Mouse (Mus musculus): ENCODE data around the gene Rela. TPM values are rescaled to one million over a fixed set of nuclear protein-coding genes. Genes with fewer than 3 reads are reported as not detected.

Rela gene
- 27.0 and 30.9 TPM in 2 replicates for polyA plus RNA-seq (2015; fragmentation: Nextera tagmentation; extraction: Ambion mirVana)

GRCm38 (mm10) chr19:5637069-5638047 lies at the start of gene Rela:
Gene Rela, plus strand, starts transcription at chr19:5637483.

GRCm38 (mm10) chr19:5601752-5602541 lies 35.3 kb upstream of the Rela start, which contains the start of gene Rnaseh2c:
Gene Rnaseh2c, plus strand, starts transcription at chr19:5601873.

GRCm38 (mm10) chr19:5609547-5610404 lies 27.5 kb upstream of the Rela start, which contains the start of gene Kat5:
Gene Kat5, minus strand, starts transcription at chr19:5610237.

GRCm38 (mm10) chr19:5662981-5663913 lies 26.0 kb downstream of the Rela start, which contains the start of gene Sipa1:
Gene Sipa1, minus strand, starts transcription at chr19:5663707.

GRCm38 (mm10) chr19:5688200-5689087 lies 51.2 kb downstream of the Rela start, which contains the start of the genes Map3k11 and Pcnx3:
Gene Map3k11, plus strand, starts transcription at chr19:5688742.
Gene Pcnx3, minus strand, starts transcription at chr19:5688908.

Small RNAs within 50 kb of the gene (microRNA-seq; reads per million reads assigned to microRNA genes)
- gene Mir6987: not detected

Other genes with a start within 250 kb of the Rela start
- 51.9 and 57.3 TPM in 2 replicates for gene Sart1, start 248.8 kb upstream of the Rela start, polyA plus RNA-seq (2015; fragmentation: Nextera tagmentation; extraction: Ambion mirVana)
- not detected in 2 replicates for gene Tsga10ip, start 235.0 kb upstream of the Rela start, polyA plus RNA-seq (2015; fragmentation: Nextera tagmentation; extraction: Ambion mirVana)
- gene Drap1, start 212.5 kb upstream of the Rela start, polyA plus RNA-seq (2015; fragmentation: Nextera tagmentation; extraction: Ambion mirVana): 343 and 347 TPM in 2 replicates
- gene AI837181, start 212.3 kb upstream of the Rela start, polyA plus RNA-seq (2015; fragmentation: Nextera tagmentation; extraction: Ambion mirVana): 89.6 and 104 TPM in 2 replicates
- not detected in 2 replicates for gene Fosl1, start 189.9 kb upstream of the Rela start, polyA plus RNA-seq (2015; fragmentation: Nextera tagmentation; extraction: Ambion mirVana)
- 21.3 and 22.9 TPM in 2 replicates for gene Ccdc85b, start 179.6 kb upstream of the Rela start, polyA plus RNA-seq (2015; fragmentation: Nextera tagmentation; extraction: Ambion mirVana)
- gene Fibp, start 176.9 kb upstream of the Rela start, polyA plus RNA-seq (2015; fragmentation: Nextera tagmentation; extraction: Ambion mirVana): 161 and 163 TPM in 2 replicates
- 1.4 and 2.2 TPM in 2 replicates for gene Ctsw, start 169.0 kb upstream of the Rela start, polyA plus RNA-seq (2015; fragmentation: Nextera tagmentation; extraction: Ambion mirVana)
- 44.4 and 50.1 TPM in 2 replicates for gene Efemp2, start 163.5 kb upstream of the Rela start, polyA plus RNA-seq (2015; fragmentation: Nextera tagmentation; extraction: Ambion mirVana)
- gene Mus81, start 149.1 kb upstream of the Rela start, polyA plus RNA-seq (2015; fragmentation: Nextera tagmentation; extraction: Ambion mirVana): 33.8 and 43.8 TPM in 2 replicates
- gene Cfl1, start 147.0 kb upstream of the Rela start, polyA plus RNA-seq (2015; fragmentation: Nextera tagmentation; extraction: Ambion mirVana): 2,893 and 3,202 TPM in 2 replicates
- not detected in 2 replicates for gene 1700020D05Rik, start 133.7 kb upstream of the Rela start, polyA plus RNA-seq (2015; fragmentation: Nextera tagmentation; extraction: Ambion mirVana)
- gene Snx32, start 126.9 kb upstream of the Rela start, polyA plus RNA-seq (2015; fragmentation: Nextera tagmentation; extraction: Ambion mirVana): 74.9 and 90.0 TPM in 2 replicates
- 0.25 TPM in 1 of 2 replicates, not detected in the other for gene Ovol1, start 76.8 kb upstream of the Rela start, polyA plus RNA-seq (2015; fragmentation: Nextera tagmentation; extraction: Ambion mirVana)
- 3.7 and 3.8 TPM in 2 replicates for gene Ap5b1, start 69.5 kb upstream of the Rela start, polyA plus RNA-seq (2015; fragmentation: Nextera tagmentation; extraction: Ambion mirVana)
- gene Rnaseh2c, start 35.6 kb upstream of the Rela start, polyA plus RNA-seq (2015; fragmentation: Nextera tagmentation; extraction: Ambion mirVana): 67.3 and 75.0 TPM in 2 replicates
- gene Kat5, start 27.2 kb upstream of the Rela start, polyA plus RNA-seq (2015; fragmentation: Nextera tagmentation; extraction: Ambion mirVana): 61.9 and 70.5 TPM in 2 replicates
- 22.6 and 22.9 TPM in 2 replicates for gene Sipa1, start 26.2 kb downstream of the Rela start, polyA plus RNA-seq (2015; fragmentation: Nextera tagmentation; extraction: Ambion mirVana)
- gene Map3k11, start 51.3 kb downstream of the Rela start, polyA plus RNA-seq (2015; fragmentation: Nextera tagmentation; extraction: Ambion mirVana): 10.7 and 12.0 TPM in 2 replicates
- 16.5 and 22.2 TPM in 2 replicates for gene Pcnx3, start 51.4 kb downstream of the Rela start, polyA plus RNA-seq (2015; fragmentation: Nextera tagmentation; extraction: Ambion mirVana)
- 0.25 and 0.53 TPM in 2 replicates for gene Kcnk7, start 66.9 kb downstream of the Rela start, polyA plus RNA-seq (2015; fragmentation: Nextera tagmentation; extraction: Ambion mirVana)
- gene Ehbp1l1, start 88.8 kb downstream of the Rela start, polyA plus RNA-seq (2015; fragmentation: Nextera tagmentation; extraction: Ambion mirVana): 39.6 and 46.6 TPM in 2 replicates
- 111 and 124 TPM in 2 replicates for gene Fam89b, start 92.2 kb downstream of the Rela start, polyA plus RNA-seq (2015; fragmentation: Nextera tagmentation; extraction: Ambion mirVana)
- 20.0 and 20.8 TPM in 2 replicates for gene Ltbp3, start 103.4 kb downstream of the Rela start, polyA plus RNA-seq (2015; fragmentation: Nextera tagmentation; extraction: Ambion mirVana)
- gene Scyl1, start 133.9 kb downstream of the Rela start, polyA plus RNA-seq (2015; fragmentation: Nextera tagmentation; extraction: Ambion mirVana): 75.6 and 85.9 TPM in 2 replicates
- 12.2 and 12.5 TPM in 2 replicates for gene Frmd8, start 237.8 kb downstream of the Rela start, polyA plus RNA-seq (2015; fragmentation: Nextera tagmentation; extraction: Ambion mirVana)
- 2.9 TPM in 2 replicates for gene Slc25a45, start 240.3 kb downstream of the Rela start, polyA plus RNA-seq (2015; fragmentation: Nextera tagmentation; extraction: Ambion mirVana)